Comparison of ENCODE assay signal across 9 mouse cellular contexts in genomic region chr11:60307375-60307825, GRCm38 (mm10). TPM values are rescaled to one million over a fixed set of nuclear protein-coding genes. Genes with fewer than 3 reads are reported as not detected.
DNase-seq lines count a peak whose midpoint lies in the region; ATAC-seq and TF ChIP-seq lines count a peak whose summit lies in the region.
"Had no signal": no experiment of that assay in that cellular context is flagged by ENCODE, and none has a peak within 500 bp of the region (broad histone marks: within the 10 kb centered on the region; RNA-seq: fewer than 3 reads in every experiment).

No protein-coding gene starts in this region.

- H3K36me3 ChIP-seq in limb, embryonic 13.5 days, result no peaks in the 10 kb centered on the region
- H3K36me3 ChIP-seq in limb, embryonic 10.5 days, result no peaks in the 10 kb centered on the region
- no peaks in the 10 kb centered on the region for H3K36me3 ChIP-seq in kidney, postnatal 0 days (ENCODE audit: insufficient read depth, low read length)
- no peaks in the 10 kb centered on the region for H3K36me3 ChIP-seq in stomach, embryonic 15.5 days
- no peaks in the 10 kb centered on the region for H3K36me3 ChIP-seq in forebrain, embryonic 16.5 days (ENCODE audit: control insufficient read depth, insufficient read depth)

- no peak for ATAC-seq in limb, embryonic 13.5 days (ENCODE audit: low FRiP score, low read depth)
- no peak for ATAC-seq in kidney, postnatal 0 days (replicated peaks; ENCODE audit: low FRiP score, low read depth)
- no peak for ATAC-seq in stomach, embryonic 15.5 days (ENCODE audit: insufficient read depth, low FRiP score, low read depth)
- ATAC-seq in forebrain, embryonic 16.5 days, result no peak

- no peak overlapping the region for H3K4me3 ChIP-seq in limb, embryonic 13.5 days
- no peak overlapping the region for H3K4me3 ChIP-seq in limb, embryonic 10.5 days
- no peak overlapping the region for H3K4me3 ChIP-seq in kidney, postnatal 0 days (replicated peaks; ENCODE audit: low read depth, low read length)
- H3K4me3 ChIP-seq in stomach, embryonic 15.5 days (replicated peaks), result no peak overlapping the region
- H3K4me3 ChIP-seq in forebrain, embryonic 16.5 days (replicated peaks; ENCODE audit: low read length), result no peak overlapping the region
- H3K4me3 ChIP-seq: megakaryocyte, embryonic 14.5 days had no signal

- no peak for DNase-seq in limb, embryonic 10.5 days (ENCODE audit: low spot score)
- DNase-seq in ZHBTc4 (ENCODE audit: low read depth, low spot score), result peak; percentile 71
- DNase-seq in kidney, postnatal 0 days (ENCODE audit: low spot score), result no peak
- DNase-seq in testis, postnatal 10 days (ENCODE audit: low spot score), result no peak
- no peak for DNase-seq in left cerebral cortex, postnatal 10 days (ENCODE audit: extremely low spot score in 1 of 2, low spot score in 2 of 2)

- no peak overlapping the region for H3K9ac ChIP-seq in limb, embryonic 13.5 days
- no peak overlapping the region for H3K9ac ChIP-seq in kidney, postnatal 0 days (ENCODE audit: low read depth, low read length)
- H3K9ac ChIP-seq in stomach, embryonic 15.5 days, result no peak overlapping the region
- no peak overlapping the region for H3K9ac ChIP-seq in forebrain, embryonic 16.5 days (replicated peaks; ENCODE audit: low read depth, low read length)

- intact Hi-C loops in left cerebral cortex, postnatal 10 days (cut with DNase I), result no loop called here

- peak; percentile 53 for TF ChIP-seq CTCF in kidney, postnatal 0 days (IDR thresholded peaks at IDR 0.05; ENCODE audit: low read depth)

- H3K4me1 ChIP-seq in limb, embryonic 13.5 days, result peaks cover 68% of the 10 kb centered on the region
- peaks cover 26% of the 10 kb centered on the region for H3K4me1 ChIP-seq in limb, embryonic 10.5 days
- peaks cover 29% of the 10 kb centered on the region for H3K4me1 ChIP-seq in kidney, postnatal 0 days (replicated peaks; ENCODE audit: insufficient read depth, low read length)
- H3K4me1 ChIP-seq in stomach, embryonic 15.5 days, result peaks cover 45% of the 10 kb centered on the region
- H3K4me1 ChIP-seq in forebrain, embryonic 16.5 days (replicated peaks; ENCODE audit: control insufficient read depth, insufficient read depth, low read length), result peaks cover 35% of the 10 kb centered on the region

- H3K27ac ChIP-seq in limb, embryonic 13.5 days, result peak overlapping the region; percentile 44; the same call in 1 of the 2 replicates
- no peak overlapping the region for H3K27ac ChIP-seq in limb, embryonic 10.5 days
- H3K27ac ChIP-seq in kidney, postnatal 0 days, result peak overlapping the region; percentile 82
- H3K27ac ChIP-seq in stomach, embryonic 15.5 days, result peak overlapping the region; percentile 85
- H3K27ac ChIP-seq in forebrain, embryonic 16.5 days (ENCODE audit: low read length), result no peak overlapping the region

- H3K4me2 ChIP-seq in limb, embryonic 13.5 days (replicated peaks), result no peak overlapping the region
- H3K4me2 ChIP-seq in kidney, postnatal 0 days (ENCODE audit: low read length), result no peak overlapping the region
- H3K4me2 ChIP-seq in stomach, embryonic 15.5 days, result no peak overlapping the region
- no peak overlapping the region for H3K4me2 ChIP-seq in forebrain, embryonic 16.5 days (ENCODE audit: low read length)

- no peaks in the 10 kb centered on the region for H3K27me3 ChIP-seq in limb, embryonic 13.5 days
- no peaks in the 10 kb centered on the region for H3K27me3 ChIP-seq in limb, embryonic 10.5 days (ENCODE audit: low read depth, poor library complexity, severe bottlenecking)
- H3K27me3 ChIP-seq in kidney, postnatal 0 days (ENCODE audit: insufficient read depth, low read length), result no peaks in the 10 kb centered on the region
- H3K27me3 ChIP-seq in stomach, embryonic 15.5 days (replicated peaks), result no peaks in the 10 kb centered on the region
- H3K27me3 ChIP-seq in forebrain, embryonic 16.5 days (replicated peaks; ENCODE audit: control insufficient read depth, insufficient read depth, low read length), result no peaks in the 10 kb centered on the region
- H3K27me3 ChIP-seq: megakaryocyte, embryonic 14.5 days had no signal

- 73% methylated on average over 2 of the region's 2 CpGs for WGBS in limb, embryonic 13.5 days
- WGBS in limb, embryonic 10.5 days, result 93% methylated on average over 2 of the region's 2 CpGs
- 60% methylated on average over 2 of the region's 2 CpGs for WGBS in kidney, postnatal 0 days
- WGBS in stomach, embryonic 15.5 days, result 57% methylated on average over 2 of the region's 2 CpGs
- 32% methylated on average over 2 of the region's 2 CpGs for WGBS in forebrain, embryonic 16.5 days

- H3K9me3 ChIP-seq in limb, embryonic 13.5 days, result peaks cover 6% of the 10 kb centered on the region; the same call in 1 of the 2 replicates
- no peaks in the 10 kb centered on the region for H3K9me3 ChIP-seq in limb, embryonic 10.5 days (replicated peaks)
- no peaks in the 10 kb centered on the region for H3K9me3 ChIP-seq in kidney, postnatal 0 days (replicated peaks; ENCODE audit: low read length)
- H3K9me3 ChIP-seq in stomach, embryonic 15.5 days, result no peaks in the 10 kb centered on the region
- H3K9me3 ChIP-seq in forebrain, embryonic 16.5 days (ENCODE audit: control insufficient read depth, low read length), result no peaks in the 10 kb centered on the region

RNA-seq across cellular contexts. Expression of gene Tom1l2, which starts 45.3 kb away (rescaled TPM):
- 26.4 and 27.9 TPM in 2 replicates for polyA plus RNA-seq in limb, embryonic 13.5 days (2015; fragmentation: Nextera tagmentation; extraction: Ambion mirVana)
- 12.6 and 18.9 TPM in 2 replicates for polyA plus RNA-seq in limb, embryonic 10.5 days (2016; fragmentation: Nextera tagmentation; extraction: Ambion mirVana)
- polyA plus RNA-seq in kidney, postnatal 0 days (2015; fragmentation: Nextera tagmentation; extraction: Ambion mirVana), result 27.9 and 29.9 TPM in 2 replicates
- 24.1 and 24.6 TPM in 2 replicates for polyA plus RNA-seq in stomach, embryonic 15.5 days (2015; fragmentation: Nextera tagmentation; extraction: Ambion mirVana)
- 100 to 1,000 TPM; 132 to 133 TPM for total RNA-seq in left cerebral cortex, postnatal 10 days (2021)
- 56.5 and 62.0 TPM in 2 replicates for polyA plus RNA-seq in forebrain, embryonic 16.5 days (2015; fragmentation: Nextera tagmentation; extraction: Ambion mirVana)

RNA-seq across cellular contexts. Expression of gene Drc3, which starts 45.7 kb away (rescaled TPM):
- polyA plus RNA-seq in limb, embryonic 13.5 days (2015; fragmentation: Nextera tagmentation; extraction: Ambion mirVana), result 1.0 and 1.5 TPM in 2 replicates
- 1.0 and 1.1 TPM in 2 replicates for polyA plus RNA-seq in limb, embryonic 10.5 days (2016; fragmentation: Nextera tagmentation; extraction: Ambion mirVana)
- polyA plus RNA-seq in kidney, postnatal 0 days (2015; fragmentation: Nextera tagmentation; extraction: Ambion mirVana), result 2.1 and 2.2 TPM in 2 replicates
- polyA plus RNA-seq in stomach, embryonic 15.5 days (2015; fragmentation: Nextera tagmentation; extraction: Ambion mirVana), result 1.2 and 1.6 TPM in 2 replicates
- total RNA-seq in left cerebral cortex, postnatal 10 days (2021), result 1 to 10 TPM; 5.2 to 7.3 TPM
- 4.6 and 4.7 TPM in 2 replicates for polyA plus RNA-seq in forebrain, embryonic 16.5 days (2015; fragmentation: Nextera tagmentation; extraction: Ambion mirVana)

Comparison
In these comparisons a context has a peak if more than half of its experiments do, and no peak if none do; other contexts are left out.
1. H3K27ac ChIP-seq: peak in limb, embryonic 13.5 days (single experiment), kidney, postnatal 0 days (single experiment) and stomach, embryonic 15.5 days (single experiment); none in limb, embryonic 10.5 days (single experiment) and forebrain, embryonic 16.5 days (single experiment).